Mouse (Mus musculus) liver, postnatal 0 days (tissue): ENCODE measurements around the gene Nom1.

ENCODE experiments used
- CTCF ChIP-seq: sonication (generic); IDR thresholded peaks from 2 replicates; pipeline ENCODE4 v1.5.1; 2016; ENCODE audit warnings: antibody characterized with exemption, low read depth
- EP300 ChIP-seq: IDR thresholded peaks from 2 replicates; pipeline ENCODE4 v1.6.1; 2016; ENCODE audit warnings: antibody characterized with exemption, low read depth, mild to moderate bottlenecking

DNA sequence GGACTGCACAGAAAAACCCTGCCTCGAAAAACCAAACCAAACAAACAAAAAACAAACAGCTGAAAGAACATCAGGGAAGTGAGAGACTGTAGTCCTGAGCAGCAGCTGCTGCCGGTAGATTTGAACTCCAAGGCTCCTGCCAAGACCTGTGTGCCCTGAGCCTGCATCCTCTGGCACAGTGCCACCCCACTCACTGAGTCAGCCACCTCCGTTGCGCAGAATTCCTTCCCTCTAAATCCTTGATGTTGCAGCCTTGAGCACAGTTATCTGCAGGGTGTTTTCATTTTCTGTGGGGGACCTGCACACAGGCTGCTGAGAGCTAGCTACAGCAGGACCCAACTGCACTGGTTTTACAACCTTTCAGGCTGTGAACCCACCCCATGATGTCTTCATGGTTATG, 36.0 kb upstream of the Nom1 start:
- TF ChIP-seq CTCF = no peak
- TF ChIP-seq EP300 = no peak
